Mouse (Mus musculus) liver, embryonic 13.5 days (tissue): Measurements from ENCODE around the gene Ubr4. TPM values are rescaled to one million over a fixed set of nuclear protein-coding genes. Genes with fewer than 3 reads are reported as not detected.
A peak's percentile ranks its signal among the peaks of the same experiment; 100 is the strongest.
"Not testable (repeated sequence)": the region's sequence is repeated elsewhere in the genome, so short reads cannot be mapped to it uniquely, and the experiment has no call there.

Experiments used
- ATAC-seq: fragments of 200-750 bp; cut with Nextera tagmentation; 2 replicates; pipeline ENCODE4 v1.8.0; 2017; ENCODE audit warnings: low read depth, mild to moderate bottlenecking, moderate number of reproducible peaks, moderate library complexity
- DNase-seq: peaks from one replicate; pipeline ENCODE4 v3.0.0; 2022
- H3K27ac ChIP-seq: fragments of 300-500 bp; sonication (generic); 2 replicates; pipeline ENCODE4 v1.5.1; 2015; ENCODE audit warnings: moderate library complexity, mild to moderate bottlenecking, inconsistent platforms
- H3K27me3 ChIP-seq: fragments of 300-500 bp; sonication (generic); 2 replicates; pipeline ENCODE4 v1.6.1; 2015; ENCODE audit warnings: mild to moderate bottlenecking, inconsistent platforms
- H3K36me3 ChIP-seq: fragments of 300-500 bp; sonication (generic); 2 replicates; pipeline ENCODE4 v1.6.1; 2015; ENCODE audit warnings: mild to moderate bottlenecking, inconsistent platforms
- H3K4me1 ChIP-seq: fragments of 300-500 bp; sonication (generic); replicated peaks from 2 replicates; pipeline ENCODE4 v1.6.1; 2015; ENCODE audit warnings: inconsistent platforms
- H3K4me2 ChIP-seq: fragments of 300-500 bp; sonication (generic); 2 replicates; pipeline ENCODE4 v1.6.1; 2015; ENCODE audit warnings: inconsistent platforms, mild to moderate bottlenecking, moderate library complexity
- H3K4me3 ChIP-seq: fragments of 300-500 bp; sonication (generic); replicated peaks from 2 replicates; pipeline ENCODE4 v1.5.1; 2015; ENCODE audit warnings: mild to moderate bottlenecking, inconsistent platforms
- H3K9ac ChIP-seq: fragments of 300-500 bp; sonication (generic); 2 replicates; pipeline ENCODE4 v1.6.1; 2015; ENCODE audit warnings: mild to moderate bottlenecking, inconsistent platforms
- H3K9me3 ChIP-seq: fragments of 300-500 bp; sonication (generic); replicated peaks from 2 replicates; pipeline ENCODE4 v1.6.1; 2016; ENCODE audit warnings: inconsistent platforms
- WGBS: fragments of 180-500 bp; shearing (Covaris S2); methylation state at CpG from one replicate; pipeline ENCODE4 v1.1.7; 2015; ENCODE audit not compliant: insufficient replicate concordance; 5-methylcytosine and 5-hydroxymethylcytosine counted together
- polyA plus RNA-seq: library from polyadenylated mRNA; unstranded; fragments of >200 nt; fragmentation: Nextera tagmentation; extraction: Ambion mirVana; gene quantifications from 2 replicates; pipeline ENCODE4 v1.2.1, GENCODE M21; 2015

Ubr4 gene
- polyA plus RNA-seq, 1 experiment from 2014 or later, result 34.5 TPM

DNA sequence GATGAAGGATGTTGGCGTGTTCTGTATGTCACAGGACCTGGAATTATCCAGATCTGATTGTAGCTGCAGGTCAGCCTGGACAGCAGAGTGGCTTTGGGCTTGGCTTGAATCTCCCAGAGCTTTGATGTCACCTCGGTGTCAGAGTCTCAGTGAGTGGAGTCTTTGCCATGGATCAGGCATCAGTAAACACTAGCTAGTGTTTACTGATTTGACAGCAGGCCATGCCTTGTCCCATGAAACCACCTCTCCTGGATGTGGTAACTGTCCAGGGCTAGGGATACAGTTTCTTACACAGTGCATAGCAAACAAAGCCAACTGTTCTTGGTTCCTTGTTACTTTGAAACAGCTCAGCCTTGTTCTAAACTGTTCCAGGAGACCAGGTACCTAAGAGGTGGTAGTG lies 159.1 kb downstream of the Ubr4 start:
- no peak for DNase-seq
- no peaks in the 10 kb centered on the region for H3K27me3 ChIP-seq
- no peaks in the 10 kb centered on the region for H3K36me3 ChIP-seq
- no peak for ATAC-seq
- WGBS, result 62% methylated on average over 2 of the region's 2 CpGs
- H3K9ac ChIP-seq, result no peak overlapping the region
- H3K4me3 ChIP-seq, result no peak overlapping the region
- H3K27ac ChIP-seq, result no peak overlapping the region
- H3K4me1 ChIP-seq, result peaks cover 8% of the 10 kb centered on the region
- H3K9me3 ChIP-seq, result no peaks in the 10 kb centered on the region
- no peak overlapping the region for H3K4me2 ChIP-seq

DNA sequence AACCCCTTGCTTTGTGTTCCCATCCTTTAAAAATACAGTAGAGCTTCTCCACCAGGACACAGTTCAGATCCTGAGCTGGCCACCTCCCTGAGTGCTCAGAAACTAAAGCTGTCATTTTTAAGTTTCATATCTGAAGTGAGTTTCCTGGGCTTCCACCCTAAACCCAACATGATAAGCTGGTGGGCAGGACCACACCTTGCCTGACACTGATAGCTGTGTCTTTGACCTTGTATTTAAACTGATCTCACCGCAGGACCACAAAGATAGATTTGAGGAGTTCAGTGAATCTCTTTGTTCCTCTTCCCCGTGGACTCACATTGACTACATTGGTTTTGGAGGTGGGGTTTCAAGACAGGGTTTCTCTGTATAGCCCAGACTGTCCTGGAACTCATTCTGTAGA lies 160.6 kb downstream of the Ubr4 start:
- 22% methylated on average over 2 of the region's 2 CpGs for WGBS
- no peak for DNase-seq
- H3K4me1 ChIP-seq, result peaks cover 8% of the 10 kb centered on the region
- H3K36me3 ChIP-seq, result no peaks in the 10 kb centered on the region
- no peak overlapping the region for H3K4me3 ChIP-seq
- no peaks in the 10 kb centered on the region for H3K27me3 ChIP-seq
- no peak overlapping the region for H3K9ac ChIP-seq
- no peak overlapping the region for H3K4me2 ChIP-seq
- H3K27ac ChIP-seq, result no peak overlapping the region
- peak; percentile 36; the same call in 1 of the 2 replicates for ATAC-seq
- H3K9me3 ChIP-seq, result no peaks in the 10 kb centered on the region

DNA sequence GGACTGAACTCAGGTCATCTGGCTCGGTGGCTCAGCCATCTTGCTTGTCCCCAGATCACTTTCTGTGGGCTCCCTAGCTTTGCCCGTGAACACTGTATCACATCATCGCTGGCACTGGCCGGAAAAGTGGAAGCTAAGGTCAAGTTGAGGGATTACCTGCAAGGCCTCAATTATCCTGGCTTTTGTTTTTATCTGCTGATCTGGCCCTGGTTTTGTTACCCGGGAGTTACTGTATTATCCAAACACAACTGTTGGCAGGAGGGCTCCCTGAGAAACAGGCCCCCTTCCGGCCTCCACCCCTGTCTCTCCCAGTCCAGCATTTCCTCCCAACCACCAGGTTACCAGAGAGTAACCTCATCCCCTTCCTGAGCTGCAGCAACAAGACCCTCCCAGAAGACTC lies 166.8 kb downstream of the Ubr4 start:
- H3K4me3 ChIP-seq, result no peak overlapping the region
- peaks cover 5% of the 10 kb centered on the region for H3K4me1 ChIP-seq
- no peaks in the 10 kb centered on the region for H3K36me3 ChIP-seq
- ATAC-seq (no peak), DNase-seq (no peak)
- no peaks in the 10 kb centered on the region for H3K27me3 ChIP-seq
- H3K9ac ChIP-seq, result no peak overlapping the region
- no peak overlapping the region for H3K4me2 ChIP-seq
- H3K9me3 ChIP-seq, result no peaks in the 10 kb centered on the region
- H3K27ac ChIP-seq, result no peak overlapping the region
- WGBS, result 52% methylated on average over 6 of the region's 6 CpGs

DNA sequence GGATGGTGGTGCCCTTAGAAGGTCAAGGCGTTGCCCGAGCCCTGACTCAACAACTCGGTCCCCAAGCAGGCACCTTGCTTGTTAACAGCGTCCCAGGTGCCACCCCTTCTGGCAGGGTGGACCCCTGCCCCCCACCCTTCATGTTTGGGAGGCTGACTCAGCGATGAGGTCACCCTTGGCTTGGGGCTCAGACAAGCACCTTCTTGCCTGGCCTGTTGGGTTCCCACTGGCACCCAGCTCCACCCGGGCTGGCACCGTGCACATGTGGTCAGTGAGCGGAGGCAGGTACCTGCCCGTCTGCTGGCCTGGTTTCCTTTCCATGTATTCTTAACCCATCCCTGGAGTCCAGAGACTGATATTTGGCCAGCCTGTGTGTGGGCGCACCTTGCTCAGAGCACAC lies 169.5 kb downstream of the Ubr4 start:
- no peak overlapping the region for H3K4me2 ChIP-seq
- no peak for ATAC-seq
- H3K36me3 ChIP-seq, result no peaks in the 10 kb centered on the region
- DNase-seq, result no peak
- no peaks in the 10 kb centered on the region for H3K27me3 ChIP-seq
- H3K9ac ChIP-seq, result no peak overlapping the region
- H3K4me1 ChIP-seq, result peaks cover 5% of the 10 kb centered on the region
- WGBS, result 67% methylated on average over 10 of the region's 10 CpGs
- no peak overlapping the region for H3K4me3 ChIP-seq
- no peaks in the 10 kb centered on the region for H3K9me3 ChIP-seq
- no peak overlapping the region for H3K27ac ChIP-seq

DNA sequence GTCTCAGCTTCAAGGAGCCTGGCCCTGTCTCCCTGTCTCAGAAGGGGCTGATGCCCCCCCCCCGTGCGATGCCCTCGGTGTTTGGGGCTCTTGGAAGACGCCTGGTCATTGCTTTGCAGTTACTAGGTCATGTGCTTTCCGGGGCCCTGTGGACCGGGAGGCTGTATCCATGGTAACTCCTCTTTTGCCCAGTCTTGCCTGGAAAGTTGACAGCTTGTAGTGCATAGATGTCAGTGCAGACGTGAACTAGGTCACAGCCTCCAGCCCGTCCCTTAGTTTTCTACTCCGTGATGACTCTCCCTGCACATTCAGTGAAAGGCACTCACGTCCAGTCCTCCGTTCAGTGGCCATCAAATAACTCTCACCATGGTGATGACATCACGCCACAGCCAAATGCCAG lies 174.1 kb downstream of the Ubr4 start:
- 65% methylated on average over 12 of the region's 12 CpGs for WGBS
- Histone ChIP-seq H3K4me3 (no peak overlapping the region), H3K4me2 (no peak overlapping the region), H3K27me3 (no peaks in the 10 kb centered on the region), H3K36me3 (no peaks in the 10 kb centered on the region), H3K4me1 (no peaks in the 10 kb centered on the region), H3K27ac (no peak overlapping the region), H3K9me3 (no peaks in the 10 kb centered on the region), H3K9ac (no peak overlapping the region)
- no peak for ATAC-seq
- DNase-seq, result no peak

DNA sequence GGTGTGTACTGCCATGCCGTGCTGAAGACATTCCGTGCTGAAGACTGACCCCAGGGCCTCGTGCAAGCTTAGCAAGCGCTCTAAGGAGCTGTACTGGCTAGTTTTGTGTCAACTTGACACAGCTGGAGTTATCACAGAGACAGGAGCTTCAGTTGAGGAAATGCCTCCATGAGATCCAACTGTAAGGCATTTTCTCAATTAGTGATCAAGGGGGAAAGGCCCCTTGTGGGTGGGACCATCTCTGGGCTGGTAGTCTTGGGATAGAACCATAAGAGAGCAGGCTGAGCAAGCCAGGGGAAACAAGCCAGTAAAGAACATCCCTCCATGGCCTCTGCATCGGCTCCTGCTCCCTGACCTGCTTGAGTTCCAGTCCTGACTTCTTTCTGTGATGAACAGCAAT lies 177.8 kb downstream of the Ubr4 start, which contains the start of gene Iffo2:
Gene Iffo2 (plus strand): TSS at position 301 of the 400 bp plus-strand sequence.
- DNase-seq, H3K27ac ChIP-seq, H3K9ac ChIP-seq, H3K4me3 ChIP-seq, H3K4me1 ChIP-seq, H3K36me3 ChIP-seq, H3K9me3 ChIP-seq, H3K4me2 ChIP-seq, ATAC-seq, H3K27me3 ChIP-seq: not testable (repeated sequence)
- WGBS, result 62% methylated on average over 5 of the region's 5 CpGs

DNA sequence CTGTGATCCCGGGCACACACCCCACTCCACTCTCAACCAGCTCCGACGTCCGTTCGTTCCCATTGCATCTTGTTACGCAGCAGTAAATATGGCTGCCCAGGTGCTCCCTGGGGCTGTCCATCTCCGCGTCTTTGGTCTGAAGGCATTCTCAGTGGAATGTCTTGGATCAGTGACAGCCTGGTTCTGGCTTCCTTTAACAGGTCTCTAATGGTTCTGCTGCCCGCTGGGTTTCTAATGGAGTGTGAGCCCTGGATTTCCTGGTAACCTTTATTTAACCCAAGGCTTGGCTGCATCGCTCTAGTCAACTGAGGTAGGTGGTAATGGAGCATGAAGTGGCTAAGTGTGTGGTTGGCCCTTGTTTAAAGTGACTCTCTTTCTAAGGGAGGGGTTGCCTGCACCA lies 179.7 kb downstream of the Ubr4 start:
- no peak for ATAC-seq
- DNase-seq, result no peak
- H3K4me3 ChIP-seq, result no peak overlapping the region
- H3K4me1 ChIP-seq, result peaks cover 12% of the 10 kb centered on the region
- WGBS, result 76% methylated on average over 10 of the region's 10 CpGs
- H3K27ac ChIP-seq, result no peak overlapping the region
- no peak overlapping the region for H3K4me2 ChIP-seq
- H3K27me3 ChIP-seq, result no peaks in the 10 kb centered on the region
- no peaks in the 10 kb centered on the region for H3K36me3 ChIP-seq
- no peaks in the 10 kb centered on the region for H3K9me3 ChIP-seq
- H3K9ac ChIP-seq, result no peak overlapping the region

DNA sequence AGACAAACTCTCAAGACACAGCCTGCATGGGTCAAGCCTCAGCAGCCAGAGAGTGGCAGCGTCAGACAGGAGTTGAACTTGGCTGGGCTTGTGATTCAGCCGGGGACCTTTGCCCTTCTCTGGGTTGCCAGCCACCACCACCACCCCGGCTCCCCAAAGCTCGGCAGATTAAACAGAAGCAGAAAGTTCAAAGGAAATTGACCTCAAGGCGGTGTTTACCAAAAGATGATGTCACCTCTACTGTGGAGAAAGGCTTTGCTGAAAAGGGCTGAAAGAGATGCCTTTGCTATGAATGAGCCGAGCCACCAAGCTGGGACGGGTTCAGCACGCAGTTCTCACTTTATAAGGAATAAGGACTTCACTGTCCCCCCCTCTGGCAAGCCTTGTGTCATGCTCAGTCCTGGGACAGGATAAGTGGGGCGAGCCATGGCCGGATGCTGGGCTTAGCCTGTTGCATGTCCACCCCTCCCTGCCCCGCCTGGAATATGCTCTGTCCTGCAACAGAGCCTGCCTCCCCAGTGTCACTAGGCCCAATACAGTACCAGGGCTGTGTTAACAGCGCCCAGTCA lies 182.8 kb downstream of the Ubr4 start:
- no peak for DNase-seq
- Histone ChIP-seq H3K4me2 (no peak overlapping the region), H3K4me1 (peaks cover 12% of the 10 kb centered on the region), H3K9me3 (no peaks in the 10 kb centered on the region), H3K4me3 (no peak overlapping the region), H3K27ac (peak overlapping the region; percentile 80), H3K36me3 (no peaks in the 10 kb centered on the region), H3K9ac (no peak overlapping the region), H3K27me3 (no peaks in the 10 kb centered on the region)
- ATAC-seq, result peak; percentile 74
- 36% methylated on average over 12 of the region's 12 CpGs for WGBS

DNA sequence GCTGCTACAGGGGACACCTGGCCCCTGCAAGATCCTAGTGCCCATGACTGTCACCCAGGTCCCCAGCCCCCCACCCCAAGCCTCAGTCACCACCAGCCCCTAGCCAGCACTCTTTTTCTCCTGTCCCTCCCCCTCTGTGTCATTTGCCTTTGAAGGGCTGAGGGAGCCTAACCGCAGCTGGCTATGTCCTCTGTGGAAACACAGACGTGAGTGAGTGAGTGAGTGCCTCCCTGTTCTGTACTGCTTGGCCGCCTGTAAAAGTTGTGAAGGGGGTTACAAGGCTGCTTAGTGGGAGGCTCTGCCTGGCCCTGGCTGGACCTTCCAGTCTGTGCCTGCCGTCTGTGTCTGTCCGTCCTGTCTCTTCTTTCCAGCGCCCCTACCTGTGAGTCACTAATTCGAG lies 183.3 kb downstream of the Ubr4 start:
- 53% methylated on average over 7 of the region's 7 CpGs for WGBS
- DNase-seq (no peak), ATAC-seq (peak; percentile 37)
- Histone ChIP-seq H3K36me3 (no peaks in the 10 kb centered on the region), H3K4me2 (no peak overlapping the region), H3K27me3 (no peaks in the 10 kb centered on the region), H3K27ac (peak overlapping the region; percentile 80), H3K9me3 (no peaks in the 10 kb centered on the region), H3K9ac (no peak overlapping the region), H3K4me3 (no peak overlapping the region), H3K4me1 (peaks cover 12% of the 10 kb centered on the region)

DNA sequence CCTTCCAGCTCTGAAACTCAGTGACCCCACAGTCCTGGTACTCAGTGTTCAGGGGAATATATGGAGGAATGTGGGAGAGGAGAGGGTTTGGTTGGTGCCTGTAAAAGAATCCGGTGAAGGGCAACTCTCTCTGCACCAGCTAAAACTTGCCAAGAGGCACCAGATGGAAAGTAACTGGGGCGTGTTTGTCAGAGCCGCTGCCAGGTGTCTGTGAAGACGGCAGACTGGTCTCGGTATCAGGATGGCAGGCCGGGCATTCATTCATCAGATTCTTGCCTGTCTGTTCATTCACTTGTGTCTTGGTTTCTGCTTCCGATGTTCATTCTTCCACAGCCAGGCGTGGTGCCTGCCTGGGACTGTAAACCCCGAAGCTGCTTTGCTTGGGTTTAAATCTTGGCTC lies 184.3 kb downstream of the Ubr4 start:
- 74% methylated on average over 9 of the region's 9 CpGs for WGBS
- H3K9me3 ChIP-seq, result no peaks in the 10 kb centered on the region
- no peaks in the 10 kb centered on the region for H3K36me3 ChIP-seq
- no peak for DNase-seq
- ATAC-seq, result no peak
- H3K4me3 ChIP-seq, result no peak overlapping the region
- no peak overlapping the region for H3K9ac ChIP-seq
- no peak overlapping the region for H3K4me2 ChIP-seq
- H3K4me1 ChIP-seq, result peaks cover 12% of the 10 kb centered on the region
- no peak overlapping the region for H3K27ac ChIP-seq
- H3K27me3 ChIP-seq, result no peaks in the 10 kb centered on the region
